Mouse (Mus musculus) testis, adult 2 months (tissue): Measurements from ENCODE around the gene Kdm2a. TPM values are rescaled to one million over a fixed set of nuclear protein-coding genes. Genes with fewer than 3 reads are reported as not detected.

Source experiments
- H3K27ac ChIP-seq: fragments of 200-500 bp; 2 replicates; pipeline ENCODE4 v1.5.1; 2012; ENCODE audit warnings: low read depth, low read length; ENCODE audit not compliant: control insufficient read depth, insufficient read depth
- H3K27me3 ChIP-seq: fragments of 200-500 bp; 2 replicates; pipeline ENCODE4 v1.6.1; 2012; ENCODE audit warnings: mild to moderate bottlenecking, low read length, moderate library complexity; ENCODE audit not compliant: control insufficient read depth, insufficient read depth
- H3K36me3 ChIP-seq: fragments of 200-500 bp; 2 replicates; pipeline ENCODE4 v1.6.1; 2012; ENCODE audit warnings: mild to moderate bottlenecking, low read length; ENCODE audit not compliant: control insufficient read depth, insufficient read depth
- H3K4me1 ChIP-seq: fragments of 200-500 bp; 2 replicates; pipeline ENCODE4 v1.6.1; 2012; ENCODE audit warnings: low read length; ENCODE audit not compliant: control insufficient read depth, insufficient read depth
- H3K4me3 ChIP-seq: fragments of 200-500 bp; 2 replicates; pipeline ENCODE4 v1.5.1; 2012; ENCODE audit warnings: low read depth, mild to moderate bottlenecking, low read length, moderate library complexity, mixed read lengths; ENCODE audit not compliant: control insufficient read depth
- CTCF ChIP-seq: fragments of 200-500 bp; IDR thresholded peaks from 2 replicates; pipeline ENCODE4 v1.5.1; 2012; ENCODE audit warnings: low read depth, mild to moderate bottlenecking, inconsistent platforms, low read length, moderate library complexity; ENCODE audit not compliant: control insufficient read depth, insufficient read depth, insufficient replicate concordance
- POLR2A ChIP-seq: fragments of 200-500 bp; IDR thresholded peaks from 2 replicates; pipeline ENCODE4 v1.6.1; 2012; ENCODE audit warnings: low read depth, mild to moderate bottlenecking, inconsistent platforms, low read length, moderate library complexity; ENCODE audit not compliant: control insufficient read depth
- polyA plus RNA-seq: library from polyadenylated mRNA; depleted of rRNA; stranded (reverse); fragments of >200 nt; gene quantifications from 2 replicates; pipeline ENCODE4 v1.2.3, GENCODE M21; 2012

The Kdm2a gene
- polyA plus RNA-seq, 1 experiment, result 48.5 TPM

DNA sequence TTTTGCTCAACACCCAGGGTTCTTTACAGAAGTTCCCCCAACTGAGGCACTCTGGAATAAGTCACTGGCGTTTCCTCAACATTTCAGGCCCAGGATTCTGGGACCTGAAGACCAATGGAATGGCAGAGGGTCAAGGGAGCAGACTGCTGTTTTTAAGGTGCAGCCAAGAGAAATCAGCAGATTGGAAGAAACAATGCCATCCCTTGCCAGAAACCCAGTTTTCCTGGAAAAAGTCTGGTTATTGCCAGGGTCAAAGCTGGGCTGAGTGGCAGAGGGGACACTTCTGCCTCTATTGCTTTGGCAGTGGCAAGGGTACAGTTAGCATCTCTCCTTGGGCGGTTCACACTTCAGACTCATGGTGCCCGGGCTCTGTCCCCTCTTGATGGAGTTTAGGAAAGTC is 80.9 kb downstream of the Kdm2a start:
- Histone ChIP-seq H3K27ac (no peak overlapping the region), H3K4me1 (no peaks in the 10 kb centered on the region), H3K36me3 (no peaks in the 10 kb centered on the region; the same call in 1 of the 2 replicates), H3K27me3 (no peaks in the 10 kb centered on the region), H3K4me3 (no peak overlapping the region)
- TF ChIP-seq POLR2A (no peak), CTCF (no peak)

DNA sequence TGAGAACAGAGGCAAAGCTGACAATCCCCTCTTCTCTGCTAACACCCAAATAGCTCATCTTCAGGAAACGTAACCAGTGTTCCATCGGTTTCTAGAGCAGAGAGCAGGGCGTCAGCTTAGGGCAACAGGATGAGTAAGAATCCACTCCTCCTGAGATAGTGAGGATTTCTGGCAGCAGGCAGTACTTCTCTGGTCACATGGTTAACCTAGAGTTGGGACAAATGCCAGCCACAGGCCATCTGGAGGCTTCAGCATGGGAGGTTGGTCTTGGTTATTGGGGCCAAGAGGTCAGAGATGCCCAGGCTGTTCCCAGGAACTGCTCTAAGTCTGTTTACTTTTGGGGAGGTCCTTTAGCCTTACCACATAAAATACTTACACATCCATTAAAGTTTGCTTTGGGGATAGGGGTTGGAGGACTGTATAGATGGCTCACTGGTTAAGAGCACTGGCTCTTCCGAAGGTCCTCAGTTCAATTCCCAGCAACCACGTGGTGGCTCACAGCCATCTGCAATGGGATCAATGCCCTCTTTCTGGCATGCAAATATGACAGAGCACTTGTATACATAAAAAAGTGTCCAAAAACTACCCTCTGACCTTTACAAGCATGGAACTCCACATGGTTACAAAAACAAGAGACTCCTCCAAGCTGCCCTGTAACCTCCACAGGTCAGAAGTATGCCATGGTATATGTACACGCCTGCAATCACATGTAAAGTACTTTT is 82.7 kb downstream of the Kdm2a start:
- TF ChIP-seq CTCF (no peak), POLR2A (no peak)
- H3K36me3 ChIP-seq, result no peaks in the 10 kb centered on the region; the same call in 1 of the 2 replicates
- H3K4me1 ChIP-seq, result no peaks in the 10 kb centered on the region
- no peak overlapping the region for H3K4me3 ChIP-seq
- H3K27me3 ChIP-seq, result no peaks in the 10 kb centered on the region
- H3K27ac ChIP-seq, result no peak overlapping the region

DNA sequence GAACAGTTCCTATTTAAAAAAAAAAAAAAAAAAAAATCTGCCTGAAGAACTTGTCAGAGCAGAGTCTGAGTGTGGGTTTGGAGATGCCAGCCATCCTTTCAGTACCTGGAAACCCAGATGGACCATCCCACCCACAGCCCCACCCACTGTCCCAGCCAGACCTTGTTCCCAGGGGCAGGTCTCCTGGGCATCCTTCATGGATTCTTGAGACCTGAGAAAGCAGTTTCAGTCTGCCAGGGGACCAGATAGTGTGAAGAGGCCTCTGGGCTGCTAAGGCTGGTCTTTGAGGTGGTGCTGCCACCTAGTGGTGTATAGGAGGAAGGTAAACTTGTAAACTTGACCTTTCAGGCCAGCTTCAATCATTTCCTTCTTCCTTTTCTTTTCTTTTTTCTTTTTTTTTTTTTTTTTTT is 88.3 kb downstream of the Kdm2a start:
- Histone ChIP-seq H3K27ac (no peak overlapping the region), H3K4me3 (peak overlapping the region; percentile 15), H3K4me1 (peaks cover 5% of the 10 kb centered on the region), H3K27me3 (no peaks in the 10 kb centered on the region), H3K36me3 (no peaks in the 10 kb centered on the region)
- peak; percentile 65; the same call in 1 of the 2 replicates for TF ChIP-seq CTCF
- no peak for TF ChIP-seq POLR2A

DNA sequence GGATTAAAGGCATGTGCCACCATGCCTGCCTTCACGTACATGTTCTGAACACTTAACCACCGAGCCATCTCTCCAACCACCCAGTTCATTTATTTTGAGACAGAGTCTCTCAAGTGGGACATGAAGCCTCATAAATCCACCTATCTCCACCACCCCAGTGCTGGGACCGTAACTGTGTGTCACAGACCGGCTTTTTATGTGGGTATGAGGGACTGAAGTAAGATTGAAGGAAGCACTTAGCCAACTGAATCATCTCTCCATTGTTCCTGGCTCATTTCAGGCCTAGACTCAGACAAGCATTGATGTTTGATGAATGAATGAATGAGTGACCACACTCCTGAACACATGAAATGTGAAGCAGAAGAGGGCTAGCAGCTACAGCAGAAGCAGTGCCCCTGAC is 88.8 kb downstream of the Kdm2a start:
- Histone ChIP-seq H3K4me3 (peak overlapping the region; percentile 15), H3K27ac (no peak overlapping the region), H3K36me3 (no peaks in the 10 kb centered on the region), H3K27me3 (no peaks in the 10 kb centered on the region), H3K4me1 (peaks cover 10% of the 10 kb centered on the region)
- TF ChIP-seq POLR2A (no peak), CTCF (no peak)

DNA sequence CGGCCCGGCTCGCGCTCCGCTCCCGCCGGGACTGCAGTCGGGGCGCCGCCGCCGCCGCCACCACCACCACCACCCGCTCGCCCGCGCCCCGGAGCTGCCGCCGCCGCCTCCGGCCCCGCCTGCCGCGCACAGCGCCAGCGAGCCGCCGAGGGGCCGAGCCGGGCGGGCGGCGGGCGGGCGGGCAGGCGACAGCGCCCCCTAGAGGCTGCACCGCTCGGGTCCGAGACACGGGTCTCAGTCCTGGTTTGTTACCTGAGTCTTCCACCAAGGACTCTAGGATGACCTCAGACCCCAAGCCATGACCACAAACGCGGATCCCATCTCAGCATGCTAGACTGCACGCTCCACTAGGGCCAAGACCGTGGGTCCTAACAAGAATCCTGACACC is 91.9 kb downstream of the Kdm2a start, which contains the start of gene Grk2:
Grk2 (minus strand) TSS at position 33 of the 388 bp plus-strand sequence.
- H3K27ac ChIP-seq, result peak within 1 kb of the TSS; percentile 69
- TF ChIP-seq POLR2A, result no peak
- TF ChIP-seq CTCF, result peak; percentile 78
- H3K4me1 ChIP-seq, result peaks cover 12% of the 10 kb centered on the region
- no peaks in the 10 kb centered on the region for H3K27me3 ChIP-seq
- H3K4me3 ChIP-seq, result peak within 1 kb of the TSS; percentile 92
- no peaks in the 10 kb centered on the region for H3K36me3 ChIP-seq

DNA sequence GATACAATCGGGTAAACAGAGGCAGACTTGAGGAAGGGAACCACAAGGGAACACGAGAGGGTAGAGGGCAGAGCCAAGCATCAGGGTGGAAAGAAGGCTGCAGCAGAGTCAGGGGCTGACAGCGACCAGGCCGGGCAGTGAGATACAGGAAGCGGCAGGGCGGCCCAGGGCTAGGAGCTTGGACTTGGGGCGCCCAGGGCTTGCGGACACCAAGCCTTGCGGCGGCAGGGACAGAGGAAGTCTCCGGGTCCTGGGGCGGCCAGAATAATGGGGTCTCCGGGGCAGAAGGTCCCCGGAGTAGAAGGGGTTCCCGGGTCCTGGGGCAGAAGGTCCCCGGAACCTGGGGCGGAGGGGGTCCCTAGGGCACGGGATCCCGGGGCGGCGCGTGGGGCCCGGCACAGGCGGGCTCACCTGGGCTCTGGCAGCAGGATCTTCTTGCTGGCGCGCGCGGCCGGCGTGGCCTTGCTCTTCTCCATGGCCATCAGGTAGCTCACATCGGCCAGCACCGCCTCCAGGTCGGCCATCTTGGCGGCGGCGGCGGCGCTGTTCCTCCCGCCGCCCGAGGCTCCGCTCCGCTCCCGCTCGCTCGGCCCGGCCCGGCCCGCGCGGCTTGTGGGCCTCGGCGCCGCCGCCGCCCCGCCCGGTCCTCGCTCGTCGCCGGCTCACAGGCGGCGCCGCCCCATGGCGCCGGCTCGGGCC is 92.4 kb downstream of the Kdm2a start:
- Histone ChIP-seq H3K4me1 (peaks cover 12% of the 10 kb centered on the region), H3K27ac (peak overlapping the region; percentile 69)
- TF ChIP-seq POLR2A, result 0 out of 2 replicates have a peak, but pooled peaks have one; percentile 4
- TF ChIP-seq CTCF, result no peak

DNA sequence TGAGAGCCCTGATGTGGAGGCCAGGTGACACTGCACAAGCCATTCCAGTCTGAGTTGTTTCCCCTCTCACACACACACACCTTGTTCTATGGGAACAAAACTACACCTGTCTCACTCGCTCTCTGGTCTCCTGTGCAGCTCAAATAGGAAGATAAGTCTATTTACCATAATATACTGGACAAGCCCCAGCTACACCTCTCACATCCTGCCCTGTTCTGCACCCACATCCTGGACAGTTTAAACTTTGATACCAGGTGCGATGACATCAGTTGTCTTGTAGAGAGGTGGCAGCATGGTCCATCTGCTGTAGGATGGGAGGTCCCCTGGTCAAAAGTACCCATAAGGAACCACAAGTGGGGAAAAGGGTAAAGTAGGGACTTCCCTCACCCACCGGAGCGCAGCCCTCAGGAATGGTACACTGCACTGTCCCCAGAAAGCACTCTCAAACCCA is 93.2 kb downstream of the Kdm2a start:
- Histone ChIP-seq H3K27ac (no peak overlapping the region), H3K4me1 (peaks cover 12% of the 10 kb centered on the region), H3K4me3 (no peak overlapping the region), H3K36me3 (no peaks in the 10 kb centered on the region), H3K27me3 (no peaks in the 10 kb centered on the region)
- TF ChIP-seq CTCF (no peak), POLR2A (no peak)

More for the DNA sequence above, 92.4 kb downstream of the Kdm2a start:
- H3K27me3 ChIP-seq, result no peaks in the 10 kb centered on the region
- peak overlapping the region; percentile 92 for H3K4me3 ChIP-seq
- no peaks in the 10 kb centered on the region for H3K36me3 ChIP-seq
